Mouse (Mus musculus) kidney, postnatal 0 days (tissue): Measurements from ENCODE around the gene Erc2. TPM values are rescaled to one million over a fixed set of nuclear protein-coding genes. Genes with fewer than 3 reads are reported as not detected.
A peak's percentile ranks its signal among the peaks of the same experiment; 100 is the strongest.

Source experiments
- ATAC-seq: fragments of 200-750 bp; cut with Nextera tagmentation; replicated peaks from 2 replicates; pipeline ENCODE4 v1.8.0; 2017; ENCODE audit warnings: low read depth, moderate number of reproducible peaks, moderate TSS enrichment, moderate library complexity; ENCODE audit not compliant: low FRiP score
- DNase-seq: peaks from one replicate; pipeline ENCODE4 v3.0.0-alpha.2; 2016; ENCODE audit warnings: low spot score
- H3K27ac ChIP-seq: fragments of 300-500 bp; sonication (generic); 2 replicates; pipeline ENCODE4 v1.5.1; 2014; ENCODE audit warnings: mild to moderate bottlenecking
- H3K27me3 ChIP-seq: fragments of 300-500 bp; sonication (generic); 2 replicates; pipeline ENCODE4 v1.6.1; 2014; ENCODE audit warnings: low read length, mixed read lengths; ENCODE audit not compliant: insufficient read depth
- H3K36me3 ChIP-seq: fragments of 300-500 bp; sonication (generic); 2 replicates; pipeline ENCODE4 v1.6.1; 2014; ENCODE audit warnings: low read length, mixed read lengths; ENCODE audit not compliant: insufficient read depth
- H3K4me1 ChIP-seq: fragments of 300-500 bp; sonication (generic); replicated peaks from 2 replicates; pipeline ENCODE4 v1.6.1; 2014; ENCODE audit warnings: antibody characterized with exemption, low read length, mixed read lengths; ENCODE audit not compliant: insufficient read depth
- H3K4me2 ChIP-seq: fragments of 300-500 bp; sonication (generic); 2 replicates; pipeline ENCODE4 v1.6.1; 2014; ENCODE audit warnings: mild to moderate bottlenecking, low read length, moderate library complexity, mixed read lengths
- H3K4me3 ChIP-seq: fragments of 300-500 bp; sonication (generic); replicated peaks from 2 replicates; pipeline ENCODE4 v1.5.1; 2014; ENCODE audit warnings: low read depth, low read length
- H3K9ac ChIP-seq: fragments of 300-500 bp; sonication (generic); 2 replicates; pipeline ENCODE4 v1.6.1; 2014; ENCODE audit warnings: low read depth, low read length
- H3K9me3 ChIP-seq: fragments of 300-500 bp; sonication (generic); replicated peaks from 2 replicates; pipeline ENCODE4 v1.6.1; 2016; ENCODE audit warnings: low read length, inconsistent platforms, mixed read lengths
- CTCF ChIP-seq: IDR thresholded peaks from 2 replicates; pipeline ENCODE4 v1.5.1; 2016; ENCODE audit warnings: antibody characterized with exemption, low read depth, mild to moderate bottlenecking, moderate library complexity
- WGBS: fragments of 180-500 bp; shearing (Covaris S2); extraction: QIAGEN DNeasy Blood & Tissue Kit; methylation state at CpG from one replicate; pipeline ENCODE4 v1.1.7; 2014; 5-methylcytosine and 5-hydroxymethylcytosine counted together
- polyA plus RNA-seq: library from polyadenylated mRNA; unstranded; fragments of >200 nt; fragmentation: Nextera tagmentation; extraction: Ambion mirVana; gene quantifications from 2 replicates; pipeline ENCODE4 v1.2.1, GENCODE M21; 2015

Erc2 gene
- polyA plus RNA-seq, 1 experiment from 2014 or later: 6.8 TPM

DNA sequence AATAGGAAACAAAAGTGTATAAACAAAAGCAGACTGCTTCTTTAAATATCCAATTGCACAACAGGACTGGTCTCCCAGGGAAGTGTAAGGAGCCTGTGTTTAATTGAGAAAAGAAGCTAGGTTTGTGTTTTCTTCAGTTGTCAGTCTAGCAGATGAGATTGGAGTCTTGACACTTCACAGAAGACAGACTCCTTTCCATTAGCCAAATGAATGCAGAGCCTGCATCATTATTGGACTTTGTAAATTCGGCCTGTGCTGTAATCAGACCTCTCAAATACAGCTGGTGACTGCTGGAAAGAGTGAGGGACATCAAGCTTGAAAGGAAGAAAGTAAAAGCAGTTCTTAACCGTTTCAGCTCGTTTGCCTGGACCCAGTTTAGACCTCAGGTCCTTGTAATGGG is 376.3 kb downstream of the Erc2 start:
- no peak overlapping the region for H3K9ac ChIP-seq
- no peak for DNase-seq
- no peaks in the 10 kb centered on the region for H3K4me1 ChIP-seq
- no peak for ATAC-seq
- no peaks in the 10 kb centered on the region for H3K36me3 ChIP-seq
- H3K4me2 ChIP-seq: no peak overlapping the region
- H3K9me3 ChIP-seq: no peaks in the 10 kb centered on the region
- no peaks in the 10 kb centered on the region for H3K27me3 ChIP-seq
- WGBS: 58% methylated on average over 3 of the region's 3 CpGs
- TF ChIP-seq CTCF: no peak
- H3K27ac ChIP-seq: no peak overlapping the region
- no peak overlapping the region for H3K4me3 ChIP-seq

GRCm38 (mm10) chr14:28004023-28004422 is 381.8 kb downstream of the Erc2 start:
- Histone ChIP-seq H3K27ac (no peak overlapping the region), H3K36me3 (no peaks in the 10 kb centered on the region), H3K9ac (no peak overlapping the region), H3K27me3 (no peaks in the 10 kb centered on the region), H3K4me1 (no peaks in the 10 kb centered on the region), H3K4me2 (no peak overlapping the region), H3K9me3 (no peaks in the 10 kb centered on the region), H3K4me3 (no peak overlapping the region)
- DNase-seq (peak; percentile 81), ATAC-seq (no peak)
- TF ChIP-seq CTCF: peak; percentile 76
- WGBS: 33% methylated on average over 4 of the region's 4 CpGs

- 73% methylated on average over 10 of the region's 10 CpGs for WGBS
- Histone ChIP-seq H3K27ac (no peak overlapping the region), H3K9me3 (no peaks in the 10 kb centered on the region), H3K36me3 (no peaks in the 10 kb centered on the region), H3K9ac (no peak overlapping the region), H3K27me3 (no peaks in the 10 kb centered on the region), H3K4me1 (no peaks in the 10 kb centered on the region), H3K4me2 (no peak overlapping the region), H3K4me3 (no peak overlapping the region)
- DNase-seq (no peak), ATAC-seq (no peak)
- TF ChIP-seq CTCF: no peak
Measured at GRCm38 (mm10) chr14:28010536-28011280, 388.5 kb downstream of the Erc2 start.

- Histone ChIP-seq H3K4me3 (no peak overlapping the region), H3K4me1 (no peaks in the 10 kb centered on the region), H3K4me2 (no peak overlapping the region), H3K9ac (no peak overlapping the region), H3K36me3 (no peaks in the 10 kb centered on the region), H3K27me3 (no peaks in the 10 kb centered on the region), H3K27ac (no peak overlapping the region), H3K9me3 (no peaks in the 10 kb centered on the region)
- no peak for TF ChIP-seq CTCF
- no peak for ATAC-seq
- WGBS: 90% methylated on average over 6 of the region's 6 CpGs
- no peak for DNase-seq
Measured at GRCm38 (mm10) chr14:28023199-28023598, 401.0 kb downstream of the Erc2 start.

DNA sequence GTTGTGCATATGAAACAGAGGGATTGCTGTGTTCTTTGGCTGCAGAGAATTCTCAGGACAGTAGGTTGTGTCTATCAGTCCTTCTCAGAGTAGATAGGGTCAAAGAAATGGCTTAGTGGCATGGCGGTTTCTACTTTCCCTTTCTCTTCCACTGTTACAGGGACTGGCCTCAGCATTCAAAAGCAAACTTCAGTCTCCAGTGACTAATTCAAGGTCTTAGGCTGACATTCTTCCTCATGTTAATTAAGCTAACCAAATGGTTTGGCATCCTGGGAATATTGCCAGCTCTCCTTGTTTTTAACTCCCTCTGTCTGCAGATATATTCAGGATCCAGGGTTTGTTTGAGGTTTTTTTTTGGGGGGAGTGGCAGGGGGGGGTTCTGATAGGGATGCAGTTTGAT is 408.6 kb downstream of the Erc2 start:
- Histone ChIP-seq H3K27ac (no peak overlapping the region), H3K4me1 (no peaks in the 10 kb centered on the region), H3K4me2 (no peak overlapping the region), H3K36me3 (no peaks in the 10 kb centered on the region), H3K27me3 (no peaks in the 10 kb centered on the region), H3K9me3 (no peaks in the 10 kb centered on the region), H3K4me3 (no peak overlapping the region), H3K9ac (no peak overlapping the region)
- WGBS: 65% methylated on average over 1 of the region's 1 CpGs
- ATAC-seq: no peak
- DNase-seq: no peak
- no peak for TF ChIP-seq CTCF

DNA sequence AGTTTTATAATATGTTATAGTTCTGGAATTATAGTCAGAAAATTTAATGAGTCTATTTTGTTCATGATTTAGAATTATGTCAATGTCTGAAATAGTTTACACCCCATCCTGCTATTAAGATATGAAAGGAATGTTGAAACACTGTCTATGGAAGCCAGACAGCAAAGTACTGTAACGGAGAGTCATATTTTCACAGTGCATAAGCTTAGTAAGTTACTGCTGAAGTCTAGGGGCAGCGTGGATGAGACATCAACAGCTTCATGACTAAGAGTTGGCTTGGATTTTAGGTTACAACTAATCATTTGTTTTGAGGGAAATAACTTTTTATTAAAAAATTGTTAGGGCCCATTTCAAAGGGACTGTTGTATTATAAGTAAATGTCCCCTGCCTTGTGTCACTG is 412.8 kb downstream of the Erc2 start:
- no peak for TF ChIP-seq CTCF
- H3K36me3 ChIP-seq: no peaks in the 10 kb centered on the region
- WGBS: 65% methylated on average over 2 of the region's 2 CpGs
- H3K9ac ChIP-seq: no peak overlapping the region
- H3K27me3 ChIP-seq: no peaks in the 10 kb centered on the region
- no peak for ATAC-seq
- no peaks in the 10 kb centered on the region for H3K9me3 ChIP-seq
- H3K27ac ChIP-seq: no peak overlapping the region
- no peaks in the 10 kb centered on the region for H3K4me1 ChIP-seq
- H3K4me2 ChIP-seq: no peak overlapping the region
- DNase-seq: peak; percentile 51
- H3K4me3 ChIP-seq: no peak overlapping the region

DNA sequence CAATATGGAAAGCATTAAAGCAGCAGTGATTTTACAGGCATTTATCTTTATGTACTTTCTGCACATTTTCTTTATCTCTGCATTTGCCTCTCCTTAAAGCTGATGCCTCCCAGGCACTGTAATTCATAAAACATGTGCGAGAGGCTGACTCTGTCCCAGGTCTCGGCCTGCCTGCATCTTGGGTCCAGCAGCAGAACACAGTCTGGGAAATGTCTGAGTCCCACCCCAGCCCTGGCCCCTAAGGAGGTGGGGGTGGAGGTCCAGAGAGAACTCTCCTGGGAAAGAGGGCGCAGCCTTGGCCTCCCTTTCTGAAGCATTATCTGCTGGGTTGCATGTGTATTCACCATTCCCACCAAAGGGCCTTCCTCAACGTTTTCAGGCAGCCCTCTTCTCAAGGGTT is 420.9 kb downstream of the Erc2 start:
- no peak for TF ChIP-seq CTCF
- DNase-seq (peak; percentile 62), ATAC-seq (no peak)
- Histone ChIP-seq H3K27me3 (no peaks in the 10 kb centered on the region), H3K9me3 (no peaks in the 10 kb centered on the region), H3K27ac (no peak overlapping the region), H3K4me3 (no peak overlapping the region), H3K9ac (no peak overlapping the region), H3K36me3 (no peaks in the 10 kb centered on the region), H3K4me2 (no peak overlapping the region), H3K4me1 (no peaks in the 10 kb centered on the region)
- WGBS: 49% methylated on average over 4 of the region's 4 CpGs
